Mouse (Mus musculus) heart, postnatal 25 days (tissue): ENCODE results near the gene Sfpq. TPM values are rescaled to one million over a fixed set of nuclear protein-coding genes. Genes with fewer than 3 reads are reported as not detected.

Source experiments
- DNase-seq: peaks from one replicate; pipeline ENCODE4 v3.0.0; 2022; ENCODE audit warnings: low spot score
- intact Hi-C: fragments of 180-260 bp; cut with DNase I; formaldehyde crosslinking; loops from one replicate; pipeline ENCODE4 v1.15.1; 2025
- total RNA-seq, 2 experiments: library from RNA; stranded (reverse); gene quantifications; 2 replicates each; pipeline ENCODE4 v1.2.3; 2021

Gene Sfpq
- total RNA-seq, 2 experiments from 2014 or later, result 81.5 to 86.2 TPM

DNA sequence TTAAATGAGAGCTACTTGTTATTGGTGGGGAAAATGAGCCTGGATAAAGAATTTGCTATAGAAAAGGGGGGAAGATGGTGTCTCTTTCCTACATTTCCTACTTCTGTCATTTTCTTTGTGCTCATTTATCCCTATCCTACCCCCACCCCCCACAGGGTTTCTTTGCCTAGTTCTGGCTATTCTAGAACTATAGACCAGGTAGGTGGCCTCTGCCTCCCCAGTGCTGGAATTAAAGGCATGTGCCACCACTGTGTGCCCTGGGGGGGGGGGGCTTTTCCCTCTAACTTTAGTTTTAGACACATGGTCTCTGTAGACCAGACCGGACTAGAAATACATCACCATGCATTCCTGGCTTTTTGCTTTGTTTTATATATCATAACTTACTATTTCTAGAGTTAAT is 3.1 kb downstream of the Sfpq start:
- DNase-seq, result no peak
- intact Hi-C loops, result loop anchor here (5.0 to 10.0 kb wide), 2 partner anchors 33 to 221 kb away; partner anchors contain the start of gene Smim12

DNA sequence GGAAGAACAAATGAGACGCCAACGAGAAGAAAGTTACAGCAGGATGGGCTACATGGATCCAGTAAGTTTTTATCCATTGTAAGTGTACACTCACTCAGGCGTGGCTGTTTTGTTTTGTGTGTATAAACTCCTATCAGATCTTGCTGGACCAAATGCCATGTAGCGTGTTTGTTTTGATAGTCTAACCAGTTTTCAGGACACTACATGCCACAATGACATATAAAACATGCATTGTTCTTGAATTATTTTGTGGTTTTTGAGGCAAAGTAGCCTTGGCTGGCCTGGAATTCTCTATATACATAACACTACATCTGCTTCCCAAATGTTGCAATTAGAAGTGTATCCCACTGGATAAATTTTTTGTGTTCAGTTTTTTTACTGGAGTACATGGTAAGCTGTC is 5.7 kb downstream of the Sfpq start:
- intact Hi-C loops, result loop anchor here (10.0 kb wide), 1 partner anchor 218 kb away; the partner anchor contains the start of gene Smim12
- DNase-seq, result no peak

DNA sequence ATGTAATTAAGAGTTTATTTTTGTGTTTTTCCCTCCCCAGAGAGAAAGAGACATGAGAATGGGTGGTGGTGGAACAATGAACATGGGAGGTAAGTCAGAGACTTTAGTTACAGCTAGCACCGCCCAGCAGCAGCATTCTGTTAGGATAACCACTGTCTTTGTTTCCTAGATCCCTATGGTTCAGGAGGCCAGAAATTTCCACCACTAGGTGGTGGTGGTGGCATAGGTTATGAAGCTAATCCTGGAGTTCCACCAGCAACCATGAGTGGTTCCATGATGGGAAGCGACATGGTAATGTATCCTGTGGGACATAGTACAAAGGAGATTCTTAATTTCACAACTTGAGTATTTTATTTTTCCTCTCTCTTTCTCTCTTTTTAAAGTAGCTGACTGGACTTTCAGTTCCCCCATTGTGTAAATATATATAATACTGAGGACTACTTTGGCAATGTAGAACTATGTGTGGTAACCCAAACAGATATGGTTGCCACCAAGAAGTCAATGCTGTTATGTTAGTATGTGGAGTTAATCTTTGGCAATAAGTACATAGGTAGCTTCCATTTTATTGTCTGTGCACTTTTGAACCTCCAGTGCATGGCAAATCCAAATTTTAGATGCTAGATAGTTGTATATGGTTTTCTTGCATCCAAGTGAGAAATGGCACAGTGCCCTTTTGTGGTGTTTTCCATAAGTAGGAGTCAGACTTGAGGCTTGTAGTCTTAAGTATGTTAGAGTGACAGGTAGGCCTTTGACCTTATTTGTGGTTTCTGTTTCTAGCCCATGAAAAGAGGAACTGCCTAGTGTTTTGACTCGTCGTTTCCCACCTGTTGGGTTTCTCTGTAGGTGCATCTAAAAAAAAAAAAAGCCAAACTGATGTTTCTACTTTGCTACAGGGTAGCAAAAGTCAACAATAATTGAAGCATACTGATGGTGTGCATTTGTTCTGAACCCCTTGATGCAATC is 6.4 kb downstream of the Sfpq start:
- intact Hi-C loops, result loop anchor here (10.0 kb wide), 1 partner anchor 217 kb away; the partner anchor contains the start of gene Smim12
- DNase-seq, result no peak

DNA sequence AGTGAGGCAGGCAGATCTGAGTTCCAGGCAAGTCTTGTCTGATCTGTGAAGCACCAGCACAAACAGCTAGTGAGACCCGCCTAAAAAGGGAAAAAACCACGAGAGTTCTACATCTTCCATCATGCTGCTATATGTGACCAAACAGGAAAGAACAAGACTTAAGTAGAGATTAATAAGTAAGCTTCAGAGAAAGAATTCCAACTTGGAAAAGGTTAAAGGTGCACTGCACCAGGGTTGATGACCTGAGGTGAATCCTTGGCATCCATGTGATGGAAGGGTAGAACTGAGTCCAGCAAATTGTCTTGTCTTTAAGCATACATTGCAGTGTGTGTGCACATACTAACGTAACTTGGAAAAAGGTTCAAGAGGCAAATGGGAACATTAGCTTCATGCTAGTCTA is 16.0 kb downstream of the Sfpq start:
- intact Hi-C loops, result no loop called here
- DNase-seq, result no peak

DNA sequence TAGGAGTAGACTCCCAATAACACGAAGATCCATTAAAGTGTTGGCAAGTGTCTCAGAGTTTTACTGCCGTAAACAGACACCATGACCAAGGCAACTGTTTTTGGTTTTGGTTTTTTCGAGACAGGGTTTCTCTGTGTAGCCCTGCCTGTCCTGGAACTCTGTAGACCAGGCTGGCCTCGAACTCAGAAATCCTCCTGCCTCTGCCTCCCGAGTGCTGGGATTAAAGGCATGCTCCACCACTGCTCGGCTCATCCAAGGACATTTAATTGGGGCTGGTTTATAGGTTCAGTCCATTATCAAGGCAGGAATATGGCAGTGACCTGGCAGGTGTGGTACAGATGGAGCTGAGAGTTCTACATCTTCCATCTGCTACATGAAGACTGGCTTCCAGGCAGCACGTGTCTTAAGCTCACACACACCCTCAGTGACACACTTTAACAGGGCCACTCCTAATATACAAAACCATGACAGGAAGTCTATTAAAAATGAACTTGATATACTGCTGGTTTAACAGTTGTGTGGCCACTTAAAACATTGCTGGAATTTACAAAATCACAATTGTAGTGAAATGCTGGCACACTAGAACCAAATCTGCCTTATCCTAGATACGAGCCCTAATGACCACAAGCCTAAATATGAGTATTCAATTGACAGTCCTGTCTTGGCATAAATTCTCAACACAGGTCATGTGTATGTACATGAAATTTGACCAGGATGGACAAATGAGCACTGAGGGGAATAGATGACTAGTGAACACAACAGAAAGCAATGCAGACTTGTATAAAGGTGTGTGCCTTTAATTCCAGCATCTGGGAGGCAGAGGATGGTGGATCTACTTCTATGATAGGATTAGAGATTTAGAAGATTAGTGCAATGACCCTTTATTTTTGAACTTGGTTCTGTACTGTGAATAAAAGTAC is 17.0 kb downstream of the Sfpq start:
- intact Hi-C loops, result no loop called here
- DNase-seq, result no peak

GRCm38 (mm10) chr4:127038828-127039349 is 17.8 kb downstream of the Sfpq start:
- DNase-seq, result no peak
- intact Hi-C loops, result no loop called here

DNA sequence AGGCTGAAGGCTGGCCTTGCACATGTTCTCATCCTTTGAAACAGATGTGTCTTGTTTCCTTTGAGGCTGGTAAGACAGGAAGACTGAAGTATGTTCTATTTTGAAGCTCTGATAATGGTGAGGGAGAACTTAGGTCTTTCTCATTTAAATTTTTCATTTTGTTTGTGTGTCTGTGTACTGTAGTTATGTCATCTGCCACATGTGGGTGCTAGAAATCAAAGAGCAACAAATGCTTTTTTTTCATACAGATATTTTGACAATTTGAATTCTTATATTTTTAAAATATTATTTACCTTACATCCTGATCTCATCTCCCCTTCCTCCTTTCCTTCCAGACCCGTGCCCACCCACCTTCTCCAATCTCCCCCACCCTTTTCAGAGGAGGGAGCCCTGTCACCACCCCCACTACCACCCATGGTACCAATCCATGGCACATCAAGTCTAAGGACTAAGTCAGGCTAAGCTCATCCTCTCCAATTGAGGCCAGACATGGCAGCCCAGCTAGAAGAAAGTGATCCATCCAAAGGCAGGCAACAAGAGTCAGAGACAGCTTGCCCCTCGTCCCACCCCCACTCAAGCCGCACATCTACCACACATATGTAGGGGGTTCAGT is 18.9 kb downstream of the Sfpq start:
- intact Hi-C loops, result no loop called here
- no peak for DNase-seq

GRCm38 (mm10) chr4:127043540-127043939 is 22.4 kb downstream of the Sfpq start:
- no peak for DNase-seq
- intact Hi-C loops, result no loop called here

GRCm38 (mm10) chr4:127051121-127051520 is 30.0 kb downstream of the Sfpq start:
- no peak for DNase-seq
- intact Hi-C loops, result no loop called here

GRCm38 (mm10) chr4:127053071-127053470 is 31.9 kb downstream of the Sfpq start:
- no peak for DNase-seq
- intact Hi-C loops, result no loop called here

DNA sequence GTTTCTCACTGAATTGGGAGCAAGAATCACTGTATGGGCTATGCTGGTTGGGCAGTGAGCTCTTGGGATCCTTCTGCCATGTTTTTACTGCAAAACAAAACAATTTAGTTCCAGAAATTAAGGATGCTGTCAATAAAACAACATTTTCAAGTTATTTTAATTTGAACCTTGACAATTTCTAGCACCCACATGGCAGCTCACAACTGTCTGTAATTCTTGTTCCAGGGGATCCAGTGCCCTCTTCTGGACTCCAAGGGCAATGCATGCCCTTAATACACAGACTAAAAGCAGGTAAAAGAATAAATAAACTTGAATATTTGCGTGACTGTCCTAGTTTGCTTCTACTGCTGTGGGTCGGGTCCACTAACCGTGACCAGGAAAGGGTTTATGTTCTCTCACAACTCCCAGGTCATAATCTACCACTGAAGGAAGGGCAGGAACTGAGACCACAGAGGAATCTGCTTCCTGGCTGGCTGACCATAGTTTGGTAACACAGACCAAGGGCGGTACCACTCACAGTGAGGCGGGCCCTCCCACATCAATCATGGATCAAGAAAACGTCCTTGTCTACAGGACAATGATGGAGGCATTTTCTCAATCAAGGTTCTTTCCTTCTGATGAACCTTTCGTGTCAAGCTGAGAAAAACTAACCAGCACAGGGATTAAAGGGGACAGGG is 33.5 kb downstream of the Sfpq start:
- no peak for DNase-seq
- intact Hi-C loops, result loop anchor here (5.0 kb wide), 1 partner anchor 32 kb away; the partner anchor contains the start of gene Sfpq

- DNase-seq, result peak; percentile 82
- intact Hi-C loops, result no loop called here
These were observed 39.6 kb downstream of the Sfpq start, which contains the start of gene Zmym1 for GRCm38 (mm10) chr4:127060585-127061290. Gene Zmym1, minus strand, starts transcription at chr4:127061152.

GRCm38 (mm10) chr4:127064051-127064450 is 42.9 kb downstream of the Sfpq start:
- intact Hi-C loops, result no loop called here
- DNase-seq, result no peak

- DNase-seq, result no peak
- intact Hi-C loops, result loop anchor here (5.0 to 10.0 kb wide), 3 partner anchors 108 to 398 kb away; partner anchors contain the start of genes Psmb2, Smim12 and Zmym4
These were observed 53.8 kb downstream of the Sfpq start for GRCm38 (mm10) chr4:127074915-127075314.

DNA sequence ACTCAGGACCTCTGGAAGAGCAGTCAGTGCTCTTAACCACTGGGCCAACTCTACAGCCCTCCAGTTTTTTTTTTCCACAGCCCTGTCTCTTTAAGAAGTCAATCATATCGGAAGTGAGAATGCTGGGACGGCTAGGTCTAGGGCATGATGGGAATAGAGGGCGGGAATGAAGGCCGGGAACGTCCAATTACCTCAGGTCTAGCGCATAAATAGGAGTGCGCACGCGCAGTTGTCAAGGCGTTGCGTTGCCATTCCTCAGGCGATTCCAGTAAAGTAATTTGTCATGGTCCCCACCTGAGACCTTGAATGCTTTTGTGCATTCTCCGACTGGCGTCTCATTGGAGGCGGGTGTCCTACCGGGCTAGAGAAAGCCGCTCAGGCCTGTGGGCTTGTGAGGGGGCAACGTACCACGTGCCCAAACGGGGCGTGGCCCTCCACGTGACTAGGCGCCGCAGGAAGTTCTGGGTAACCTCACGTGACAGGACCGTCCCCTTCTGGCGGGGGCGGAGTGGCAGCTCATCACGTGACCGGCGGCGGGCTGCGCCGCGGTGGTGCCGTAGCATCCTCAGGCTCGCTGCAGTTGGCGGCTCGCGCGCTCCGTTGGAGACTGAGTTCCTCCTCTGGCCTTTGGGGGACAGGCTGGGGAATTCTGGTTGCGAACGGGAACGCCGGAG is 55.9 kb downstream of the Sfpq start, which contains the start of gene Zmym6:
Zmym6 (plus strand) TSS at position 509 of the 674 bp plus-strand sequence.
- DNase-seq, result peak; percentile 91
- intact Hi-C loops, result loop anchor here (5.0 to 10.0 kb wide), 3 partner anchors 110 to 400 kb away; partner anchors contain the start of genes Psmb2, Smim12 and Zmym4

DNA sequence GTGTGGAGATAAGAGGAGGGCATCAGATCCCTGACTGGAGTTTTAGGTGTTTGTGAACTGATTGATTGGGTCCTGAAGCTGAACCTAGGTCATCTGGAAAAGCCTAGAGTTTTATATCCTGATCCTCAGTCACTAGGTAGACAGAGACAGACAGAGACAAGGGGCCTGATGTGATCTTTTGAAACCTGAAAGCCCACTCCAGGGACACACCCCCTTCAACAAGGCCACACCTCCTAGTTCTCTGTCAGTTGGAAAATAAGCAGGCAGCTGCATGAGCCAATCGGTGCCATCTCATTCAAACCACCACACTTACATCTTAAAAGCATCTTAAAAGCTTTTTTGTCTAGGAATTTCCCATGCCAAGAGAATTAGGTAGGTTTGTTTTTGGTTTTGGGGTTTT is 59.7 kb downstream of the Sfpq start:
- intact Hi-C loops, result no loop called here
- no peak for DNase-seq

GRCm38 (mm10) chr4:127083131-127083530 is 62.0 kb downstream of the Sfpq start:
- no peak for DNase-seq
- intact Hi-C loops, result no loop called here

DNA sequence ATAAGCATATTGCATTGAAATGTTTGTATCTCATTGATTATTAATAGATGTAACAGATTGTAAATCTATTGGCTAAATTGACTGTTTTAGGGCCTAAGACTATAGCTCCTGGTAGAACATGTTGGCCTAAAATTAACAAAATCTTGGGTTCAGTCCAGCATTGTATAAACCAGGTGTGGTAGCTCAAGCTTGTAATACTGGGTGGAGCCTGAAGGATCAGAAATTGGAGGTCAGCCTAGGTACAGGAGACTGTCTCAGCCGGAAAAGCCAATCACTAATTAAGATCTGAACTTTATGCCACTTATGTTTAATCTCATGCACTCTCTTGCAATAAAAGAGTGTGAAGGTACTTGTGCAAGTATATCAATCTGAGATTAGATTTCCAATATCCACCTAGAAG is 64.6 kb downstream of the Sfpq start:
- no peak for DNase-seq
- intact Hi-C loops, result no loop called here
